Mouse (Mus musculus) erythroblast, adult 5-6 weeks (primary cell): ENCODE measurements around the gene Parp6. TPM values are rescaled to one million over a fixed set of nuclear protein-coding genes. Genes with fewer than 3 reads are reported as not detected.
A peak's percentile ranks its signal among the peaks of the same experiment; 100 is the strongest.

Source experiments
- ATAC-seq: replicated peaks from 2 replicates; pipeline ENCODE4 v1.8.0; 2016; ENCODE audit warnings: moderate number of reproducible peaks, mild to moderate bottlenecking, moderate TSS enrichment, inconsistent platforms; ENCODE audit not compliant: poor library complexity, low FRiP score, severe bottlenecking
- total RNA-seq, 2 experiments: library from RNA; stranded (forward) in 1 of 2; stranded (reverse) in 1 of 2; fragments of 150-400 nt in 1 of 2; fragments of 200-764, 138-1000 nt in 1 of 2; gene quantifications; 2 replicates each; pipeline versions ENCODE4 v1.2.3 to v1.2.4; 2015 to 2017; ENCODE audit warnings: low replicate concordance in 2 of 2

The Parp6 gene
- total RNA-seq (2015; ENCODE audit: low replicate concordance) (3.1 and 5.4 TPM in 2 replicates), total RNA-seq (2017; ENCODE audit: low replicate concordance) (1.3 and 1.8 TPM in 2 replicates)

DNA sequence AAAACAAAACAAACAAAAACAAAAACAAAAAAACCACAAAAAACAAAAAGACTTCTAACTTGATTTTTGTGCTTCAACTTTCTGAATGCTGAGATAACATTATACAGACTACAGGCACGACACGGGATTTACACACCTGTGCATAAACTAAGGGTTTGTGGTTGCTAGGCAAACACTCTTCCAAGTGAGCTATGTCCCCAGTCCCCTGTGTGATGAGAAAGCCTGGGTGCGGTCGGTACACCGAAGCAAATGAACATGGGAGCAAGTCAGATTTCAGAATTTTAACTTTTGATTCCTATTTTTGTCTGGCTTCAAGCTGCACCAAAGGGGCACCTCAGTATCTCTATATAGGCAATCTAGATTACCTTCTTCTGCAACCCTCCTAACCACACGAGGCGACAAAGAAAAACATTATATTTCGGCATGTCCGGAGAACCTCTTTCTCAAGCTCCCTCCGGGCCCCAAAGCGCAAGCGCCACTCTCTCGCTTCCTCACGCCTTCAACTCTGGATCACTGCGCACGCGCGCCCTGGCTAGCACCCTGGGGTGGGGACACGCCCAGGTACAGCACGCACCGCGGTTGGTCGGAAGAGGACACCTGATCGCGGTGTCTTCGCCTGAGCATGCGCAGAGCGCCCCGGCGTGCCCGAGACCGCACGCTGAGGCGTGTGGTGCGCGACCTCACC lies at the start of gene Parp6:
TSS of gene Parp6 (plus strand) at position 663 of the 685 bp plus-strand sequence.
- peak; percentile 99 for ATAC-seq

DNA sequence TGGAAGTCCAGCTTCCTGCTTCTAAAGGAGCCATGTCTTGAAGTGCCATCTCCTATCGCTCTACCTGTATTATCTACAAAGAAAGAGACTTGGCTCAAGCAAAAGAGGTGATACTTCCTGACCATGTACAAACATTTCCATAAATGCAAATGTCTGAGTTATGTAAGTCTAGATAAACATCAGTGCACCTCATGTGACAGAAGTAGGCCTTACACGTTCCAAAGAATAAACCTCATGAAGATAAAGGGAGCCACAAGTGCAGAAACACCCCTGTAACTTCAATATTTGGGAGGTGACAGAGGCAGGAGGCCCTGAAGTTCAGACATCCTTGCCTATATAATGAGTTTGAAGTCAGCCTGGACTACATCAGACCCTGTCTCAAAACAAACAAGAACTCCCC lies 45.2 kb upstream of the Parp6 start:
- ATAC-seq, result no peak

- no peak for ATAC-seq
Observed at GRCm38 (mm10) chr9:59577401-59577800, 39.7 kb upstream of the Parp6 start.

DNA sequence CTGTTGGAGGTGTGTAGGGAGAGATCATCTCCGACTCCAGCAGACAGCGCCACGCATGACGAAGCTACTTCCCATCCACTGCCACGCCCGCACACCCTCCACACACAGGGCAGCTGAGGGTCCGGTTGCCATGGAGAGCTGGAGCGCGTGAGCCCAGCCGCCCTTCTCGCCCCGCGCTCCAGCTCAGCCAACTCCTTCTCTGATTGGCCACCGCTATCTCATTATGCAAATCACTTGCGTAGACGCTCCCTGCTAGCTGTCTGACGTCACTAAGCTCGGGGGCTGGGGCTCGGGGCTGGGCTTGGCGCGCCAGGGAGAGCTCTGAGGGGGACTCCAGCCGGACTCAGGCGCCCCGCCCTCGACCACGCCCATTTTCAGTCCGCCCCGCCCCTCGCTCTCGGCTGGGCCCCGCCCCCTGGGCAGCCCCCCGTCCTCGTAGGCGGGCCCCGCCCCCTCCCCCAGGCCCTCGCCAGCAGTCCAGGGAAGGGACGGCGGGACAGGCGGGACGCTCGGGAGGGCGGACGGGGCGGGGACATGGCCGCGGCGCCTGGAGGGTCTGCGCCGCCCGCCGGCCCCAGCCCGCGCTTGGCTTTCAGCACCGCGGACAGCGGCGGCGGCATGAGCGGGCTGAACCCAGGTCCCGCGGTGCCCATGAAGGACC lies 39.1 kb upstream of the Parp6 start, which contains the start of gene Celf6:
TSS of gene Celf6 (plus strand) at position 74 of the 661 bp plus-strand sequence.
- ATAC-seq, result peak; percentile 78

DNA sequence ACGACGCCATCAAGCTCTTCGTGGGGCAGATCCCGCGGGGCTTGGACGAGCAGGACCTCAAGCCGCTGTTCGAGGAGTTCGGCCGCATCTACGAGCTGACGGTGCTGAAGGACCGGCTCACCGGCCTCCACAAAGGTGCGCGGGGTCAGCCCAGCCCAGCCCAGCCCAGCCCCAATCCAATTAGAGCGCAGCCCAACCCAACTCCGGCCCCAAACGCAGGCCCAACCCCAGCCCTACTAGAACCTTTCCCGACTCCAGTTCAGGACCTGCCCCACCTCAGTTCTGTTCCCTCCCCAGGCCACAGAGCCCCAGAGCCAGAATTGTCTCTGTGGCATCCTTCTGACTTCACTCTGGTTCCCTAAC lies 38.6 kb upstream of the Parp6 start:
- no peak for ATAC-seq

GRCm38 (mm10) chr9:59584871-59585308 lies 32.2 kb upstream of the Parp6 start:
- peak; percentile 61; the same call in 1 of the 2 replicates for ATAC-seq

DNA sequence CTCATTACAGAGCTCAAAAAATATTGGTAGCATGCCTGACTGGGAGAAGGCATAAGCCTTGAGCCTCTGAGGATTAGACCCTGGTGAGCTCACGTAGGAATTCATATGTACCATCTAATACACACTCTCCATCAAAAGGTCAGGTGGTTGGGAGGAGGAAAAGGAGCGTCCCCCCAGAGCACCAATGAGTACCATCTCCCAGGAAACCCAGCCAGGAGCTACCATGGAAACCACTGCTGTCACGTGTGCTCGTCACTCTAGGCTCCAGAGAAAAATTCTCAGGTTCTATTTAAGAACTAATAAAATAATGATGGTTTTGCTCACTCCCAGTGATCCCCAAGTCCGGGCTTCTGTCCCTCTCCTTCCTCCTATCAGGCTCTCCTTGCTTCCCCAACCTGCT lies 28.8 kb upstream of the Parp6 start:
- ATAC-seq, result no peak

- ATAC-seq, result no peak
Observed at GRCm38 (mm10) chr9:59588710-59589671, 28.1 kb upstream of the Parp6 start.

- ATAC-seq, result no peak
Observed at GRCm38 (mm10) chr9:59589703-59590439, 27.2 kb upstream of the Parp6 start.

DNA sequence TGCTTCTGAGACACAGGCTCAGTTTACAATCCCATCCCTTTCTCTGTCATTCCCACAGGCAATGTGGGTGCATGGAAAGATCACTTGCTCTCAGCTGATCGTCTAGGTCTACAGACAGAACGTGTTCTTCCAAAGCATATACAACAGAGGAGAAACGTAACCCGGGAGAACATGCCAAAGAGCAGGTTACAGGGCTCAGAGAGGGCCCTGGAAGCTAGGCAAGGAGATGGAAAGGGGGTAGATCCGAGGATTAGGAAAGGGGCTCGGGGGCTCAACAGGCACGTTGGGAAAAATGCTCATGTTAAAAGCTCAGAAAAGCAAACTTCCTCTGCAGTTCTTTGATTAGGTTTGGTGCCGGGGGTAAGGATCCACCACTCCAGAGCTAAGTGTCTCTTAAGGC lies 15.4 kb upstream of the Parp6 start:
- no peak for ATAC-seq

- ATAC-seq, result no peak
Observed at GRCm38 (mm10) chr9:59605967-59606366, 11.1 kb upstream of the Parp6 start.

- ATAC-seq, result no peak
Observed at GRCm38 (mm10) chr9:59610950-59611349, 6.1 kb upstream of the Parp6 start.

- no peak for ATAC-seq
Observed at GRCm38 (mm10) chr9:59615797-59616196, 1.3 kb upstream of the Parp6 start.

- peak; percentile 36; the same call in 1 of the 2 replicates for ATAC-seq
Observed at GRCm38 (mm10) chr9:59617307-59617973, 356 bp downstream of the Parp6 start.

GRCm38 (mm10) chr9:59638372-59638771 lies 21.3 kb downstream of the Parp6 start:
- no peak for ATAC-seq

DNA sequence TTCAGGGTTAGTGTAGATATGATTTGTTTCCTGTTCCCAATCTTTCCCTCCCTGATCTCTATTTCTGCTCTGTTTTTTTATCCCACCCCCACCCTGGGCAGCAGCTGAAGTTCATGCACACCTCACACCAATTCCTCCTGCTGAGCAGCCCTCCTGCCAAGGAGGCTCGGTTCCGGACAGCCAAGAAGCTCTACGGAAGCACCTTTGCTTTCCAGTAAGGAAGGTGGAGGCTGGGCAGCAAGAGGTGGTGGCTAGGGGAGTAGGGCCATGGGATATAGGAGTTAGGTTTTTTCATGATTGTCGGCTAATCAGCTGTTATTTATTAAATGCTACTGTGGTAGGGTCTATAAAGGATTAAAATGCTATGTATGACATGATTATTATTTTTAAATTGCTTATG lies 22.9 kb downstream of the Parp6 start:
- no peak for ATAC-seq

- ATAC-seq, result no peak
Observed at GRCm38 (mm10) chr9:59641320-59641719, 24.2 kb downstream of the Parp6 start.

DNA sequence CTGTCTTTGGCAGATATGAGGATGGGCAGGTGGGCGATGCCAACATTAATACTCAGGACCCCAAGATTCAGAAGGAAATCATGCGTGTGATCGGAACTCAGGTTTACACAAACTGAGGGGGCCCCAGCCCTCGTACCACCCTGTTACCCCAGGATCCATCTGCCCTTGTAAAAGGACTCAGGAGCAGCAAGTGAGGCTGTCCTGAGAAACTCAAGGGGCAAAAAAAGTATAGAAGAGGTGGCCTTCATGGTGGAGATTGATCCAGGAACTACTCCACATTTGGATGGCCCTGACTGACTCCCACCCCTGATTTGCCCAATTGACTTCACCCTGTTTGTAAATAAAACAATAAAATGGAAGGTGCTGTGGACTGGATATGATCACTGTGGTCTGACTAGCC lies 32.8 kb downstream of the Parp6 start:
- ATAC-seq, result no peak

- no peak for ATAC-seq
Observed at GRCm38 (mm10) chr9:59653371-59653770, 36.3 kb downstream of the Parp6 start.
